Mouse (Mus musculus) adrenal gland (tissue): ENCODE data around the gene Rpl9-ps6.
"Not testable (repeated sequence)": the region's sequence is repeated elsewhere in the genome, so short reads cannot be mapped to it uniquely, and the experiment has no call there.

Experiments used
- intact Hi-C: fragments of 180-260 bp; cut with DNase I; formaldehyde crosslinking; loops from one replicate; pipeline ENCODE4 v1.15.1; 2025

The Rpl9-ps6 gene

GRCm38 (mm10) chr19:32484941-32485660 lies 18.7 kb upstream of the Rpl9-ps6 start:
- intact Hi-C loops, result no loop called here

DNA sequence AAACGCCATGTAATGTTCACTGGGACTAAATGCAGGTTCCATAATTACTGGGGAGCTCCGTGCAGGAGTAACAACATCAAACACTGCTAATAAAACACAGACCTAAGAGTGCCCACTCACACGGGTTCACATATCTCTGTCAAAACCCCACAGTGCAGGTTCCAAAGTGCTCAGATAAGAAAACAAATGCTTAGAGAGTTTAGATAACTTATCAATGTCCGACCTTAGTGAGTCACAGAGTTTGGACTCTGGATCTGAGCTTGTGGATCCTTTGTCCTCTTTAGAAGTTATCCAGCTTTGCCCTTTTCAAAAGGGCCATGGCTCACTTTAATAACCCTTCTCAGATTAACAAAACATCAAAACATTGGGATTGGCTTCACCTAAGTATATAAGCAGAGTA lies 15.1 kb upstream of the Rpl9-ps6 start:
- intact Hi-C loops, result no loop called here

DNA sequence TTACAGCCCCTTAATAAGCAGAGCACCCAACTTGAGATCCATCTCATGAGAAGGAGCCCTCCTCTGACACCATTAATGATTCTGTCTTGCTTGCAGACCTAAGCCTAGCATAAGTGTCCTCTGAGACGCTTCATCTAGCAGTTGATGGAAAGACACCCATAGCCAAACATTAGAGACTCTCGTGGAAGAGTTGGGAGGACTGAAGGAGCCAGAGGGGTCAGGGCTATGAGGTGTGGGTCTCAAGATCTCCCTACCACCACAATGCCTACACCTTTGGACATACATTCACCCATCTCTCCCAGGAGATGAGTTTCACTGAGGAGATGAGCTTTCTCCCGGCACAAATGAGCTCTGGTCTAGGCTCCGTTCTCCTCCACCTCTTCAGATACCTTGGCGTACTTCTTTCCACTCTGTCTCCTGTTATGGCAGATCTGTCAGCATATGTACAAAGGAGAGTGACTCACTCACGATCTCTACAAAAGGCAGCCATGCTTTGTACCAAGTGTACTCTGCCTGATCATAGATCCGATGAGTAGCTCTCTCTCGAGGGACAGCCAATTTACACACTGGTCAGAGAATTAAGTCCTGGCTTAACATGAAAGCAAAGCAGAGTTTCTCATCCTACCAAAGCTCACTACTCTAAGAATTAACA lies 14.5 kb upstream of the Rpl9-ps6 start:
- intact Hi-C loops, result no loop called here

- intact Hi-C loops, result no loop called here
These were observed 13.9 kb upstream of the Rpl9-ps6 start for GRCm38 (mm10) chr19:32480255-32480654.

DNA sequence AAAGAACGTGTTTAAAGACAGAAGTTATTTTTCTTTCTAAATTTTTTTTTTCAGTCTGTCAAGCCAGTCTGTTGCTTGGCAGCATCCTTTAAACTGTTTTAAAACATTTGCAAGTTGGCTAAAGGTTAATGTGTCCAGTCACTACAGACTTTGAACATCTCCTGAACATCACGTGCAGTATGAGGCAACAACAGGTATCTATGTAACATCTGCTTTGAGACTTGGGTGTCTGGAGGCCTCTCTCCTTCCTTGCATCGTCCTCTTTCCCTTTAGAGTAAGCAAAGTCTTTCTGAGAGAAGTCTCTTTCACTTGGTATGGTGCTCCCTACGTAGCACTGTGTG lies 10.3 kb upstream of the Rpl9-ps6 start:
- intact Hi-C loops, result no loop called here

DNA sequence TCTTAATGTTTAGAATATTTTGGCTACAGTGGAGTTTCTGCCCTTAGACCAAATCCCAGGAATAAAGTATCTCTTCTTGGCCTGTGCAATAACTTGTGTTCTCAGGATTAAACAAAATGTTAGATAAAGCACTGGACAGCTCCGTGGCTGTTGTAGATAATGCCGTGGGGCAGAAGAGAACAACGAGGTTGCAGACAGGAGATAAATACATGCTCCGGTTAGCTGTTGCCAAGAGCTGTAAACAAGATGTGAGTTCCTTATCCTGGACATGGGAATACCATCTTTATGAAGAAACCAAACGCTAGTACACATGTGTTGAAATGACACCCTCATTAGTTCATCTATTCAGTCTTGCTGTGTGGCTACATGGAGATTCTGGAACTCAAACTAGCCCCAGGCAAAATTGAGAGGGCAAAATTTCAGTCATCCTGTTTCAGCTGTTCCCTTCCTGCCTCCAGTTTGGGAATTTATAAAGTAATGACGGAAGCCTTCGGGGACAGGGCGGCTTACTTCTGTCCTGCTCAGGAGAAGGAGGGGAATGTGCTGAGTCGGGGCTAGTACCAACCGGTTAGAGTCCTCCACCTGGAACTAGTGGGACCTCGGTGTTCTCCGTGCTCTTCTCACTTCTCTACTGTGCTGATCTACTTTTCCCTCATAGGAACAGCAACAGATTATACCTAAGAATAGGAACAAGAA lies 9.8 kb upstream of the Rpl9-ps6 start:
- intact Hi-C loops, result no loop called here

DNA sequence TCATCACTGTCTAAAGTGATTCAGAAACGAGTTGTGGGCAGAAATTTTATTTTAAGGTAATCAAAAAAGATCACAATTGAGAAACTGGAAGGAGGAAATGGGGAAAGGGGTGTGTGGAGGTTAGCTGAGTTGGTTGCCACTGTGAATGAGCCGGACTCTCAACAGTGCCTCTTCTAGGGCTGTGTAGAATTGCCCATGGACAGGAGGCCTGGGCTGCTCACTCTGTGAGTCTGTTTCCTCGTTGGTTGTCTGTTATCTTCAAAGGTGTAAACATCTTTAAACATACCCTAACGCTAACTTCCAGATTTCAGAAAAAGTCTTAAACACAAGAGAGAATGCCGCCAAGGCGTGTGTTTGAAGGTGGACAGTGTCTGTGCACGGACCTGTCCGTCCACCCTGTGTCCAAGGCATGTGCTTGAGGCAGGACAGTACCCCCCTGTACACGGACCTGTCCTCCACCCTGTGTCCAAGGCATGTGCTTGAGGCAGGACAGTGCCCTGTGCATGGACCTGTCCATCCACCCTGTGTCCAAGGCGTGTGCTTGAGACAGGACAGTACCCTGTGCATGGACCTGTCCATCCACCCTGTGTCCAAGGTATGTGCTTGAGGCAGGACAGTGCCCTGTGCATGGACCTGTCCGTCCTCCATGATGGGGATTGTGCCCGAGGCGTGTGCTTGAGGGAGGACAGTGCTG lies 4.3 kb upstream of the Rpl9-ps6 start:
- intact Hi-C loops, result no loop called here

- intact Hi-C loops, result no loop called here
These were observed 3.7 kb upstream of the Rpl9-ps6 start for GRCm38 (mm10) chr19:32470059-32470497.

GRCm38 (mm10) chr19:32467325-32467724 lies 947 bp upstream of the Rpl9-ps6 start:
- intact Hi-C loops, result no loop called here

- intact Hi-C loops, result no loop called here
These were observed 1.1 kb downstream of the Rpl9-ps6 start for GRCm38 (mm10) chr19:32465228-32465627.

GRCm38 (mm10) chr19:32463037-32463436 lies 3.3 kb downstream of the Rpl9-ps6 start:
- intact Hi-C loops, result no loop called here

GRCm38 (mm10) chr19:32457631-32458030 lies 8.7 kb downstream of the Rpl9-ps6 start:
- intact Hi-C loops, result not testable (repeated sequence)

DNA sequence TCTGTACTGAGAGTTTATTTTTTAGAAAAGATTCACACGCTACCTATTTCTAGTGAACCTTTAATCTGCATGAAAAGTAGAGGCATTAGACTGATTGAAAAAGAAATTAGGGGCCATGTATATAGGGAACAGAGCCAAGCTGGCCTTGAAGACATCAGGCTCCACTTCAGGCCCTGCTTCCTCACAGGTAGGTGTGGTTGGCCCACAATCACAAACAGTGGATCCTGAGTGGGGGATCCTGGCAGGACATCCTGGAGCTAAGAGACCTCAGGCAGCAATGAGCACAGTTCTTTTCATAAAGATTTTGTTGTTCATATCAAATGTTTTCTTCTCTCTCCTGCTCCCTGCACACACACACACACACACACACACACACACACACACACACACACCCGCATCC lies 9.6 kb downstream of the Rpl9-ps6 start:
- intact Hi-C loops, result no loop called here

GRCm38 (mm10) chr19:32452231-32452630 lies 14.1 kb downstream of the Rpl9-ps6 start:
- intact Hi-C loops, result no loop called here

DNA sequence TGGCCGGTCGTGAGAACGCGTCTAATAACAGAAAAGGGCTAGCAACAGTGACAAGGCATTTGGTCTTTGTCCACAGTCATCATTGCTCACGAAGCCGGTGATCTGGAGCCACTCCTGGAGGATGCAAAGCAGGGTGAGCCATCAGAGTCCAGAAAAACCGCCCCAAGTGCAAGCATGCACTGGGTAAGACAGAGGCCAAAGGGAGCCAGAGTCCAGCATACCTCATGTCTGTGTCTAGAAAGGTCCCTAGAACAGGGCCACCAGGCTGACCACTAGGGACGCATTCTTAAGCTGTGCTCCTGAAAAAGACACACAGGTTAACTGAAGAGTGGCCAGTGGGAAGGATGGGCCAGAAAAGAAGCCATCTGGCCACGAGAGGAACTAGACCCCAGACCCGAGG lies 17.4 kb downstream of the Rpl9-ps6 start:
- intact Hi-C loops, result no loop called here

DNA sequence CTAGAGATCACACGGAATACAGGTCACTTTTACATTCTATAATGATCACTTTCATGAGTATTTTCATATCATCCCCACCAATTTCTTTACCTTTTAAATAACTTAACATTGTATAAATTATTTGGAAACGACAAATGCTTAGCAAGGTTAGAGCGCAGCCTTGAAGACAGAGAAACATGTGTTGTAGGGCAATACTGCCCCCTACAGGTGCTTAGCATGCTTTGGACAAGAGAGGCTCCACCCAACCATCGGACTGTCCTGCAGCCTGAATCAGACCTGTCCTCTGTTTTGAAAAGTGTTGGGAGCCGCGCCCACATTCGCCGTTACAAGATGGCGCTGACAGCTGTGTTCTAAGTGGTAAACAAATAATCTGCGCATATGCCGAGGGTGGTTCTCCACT lies 24.8 kb downstream of the Rpl9-ps6 start:
- intact Hi-C loops, result no loop called here

DNA sequence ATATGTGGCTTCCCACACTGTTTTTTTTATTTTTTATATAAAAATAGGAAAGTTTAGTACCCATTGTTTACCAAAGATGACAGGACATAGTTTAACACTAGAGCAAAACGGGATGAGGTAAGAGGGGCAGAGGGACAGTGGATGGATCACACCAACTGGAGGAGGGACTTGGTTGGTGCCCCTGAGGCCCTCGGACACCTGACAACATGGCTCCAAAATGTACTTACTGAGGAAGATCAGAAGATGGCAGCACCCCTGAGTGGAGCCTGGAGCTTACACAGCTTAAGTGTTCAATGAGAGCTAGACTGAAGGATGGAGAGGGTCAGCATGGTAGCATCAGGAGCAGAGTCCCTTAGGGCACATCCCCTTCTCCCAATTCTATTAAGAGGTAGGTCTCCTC lies 27.0 kb downstream of the Rpl9-ps6 start:
- intact Hi-C loops, result loop anchor here (5.0 to 10.0 kb wide), 2 partner anchors 317 to 465 kb away; no protein-coding TSS in a partner anchor

- intact Hi-C loops, result no loop called here
These were observed 40.5 kb downstream of the Rpl9-ps6 start for GRCm38 (mm10) chr19:32425856-32426255.

- intact Hi-C loops, result no loop called here
These were observed 41.7 kb downstream of the Rpl9-ps6 start for GRCm38 (mm10) chr19:32424706-32425105.

DNA sequence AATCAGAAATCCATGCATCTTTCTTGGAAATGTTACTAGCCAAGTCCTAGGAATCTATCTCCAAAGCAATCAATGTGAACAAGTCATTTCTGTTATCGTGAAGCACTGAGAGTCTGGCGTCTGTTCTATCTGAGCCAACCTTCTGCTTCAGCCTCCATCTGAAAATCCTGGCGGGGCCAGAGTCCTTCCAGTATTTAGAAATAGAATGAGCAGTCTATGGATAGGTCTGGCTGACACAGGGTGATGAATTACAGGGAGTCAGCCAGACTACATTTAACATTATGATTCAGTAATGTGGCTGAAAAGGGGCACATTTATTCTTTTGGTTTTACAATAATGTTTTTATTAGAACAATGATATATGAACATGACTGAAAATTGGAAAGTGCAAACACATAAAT lies 47.3 kb downstream of the Rpl9-ps6 start:
- intact Hi-C loops, result no loop called here

DNA sequence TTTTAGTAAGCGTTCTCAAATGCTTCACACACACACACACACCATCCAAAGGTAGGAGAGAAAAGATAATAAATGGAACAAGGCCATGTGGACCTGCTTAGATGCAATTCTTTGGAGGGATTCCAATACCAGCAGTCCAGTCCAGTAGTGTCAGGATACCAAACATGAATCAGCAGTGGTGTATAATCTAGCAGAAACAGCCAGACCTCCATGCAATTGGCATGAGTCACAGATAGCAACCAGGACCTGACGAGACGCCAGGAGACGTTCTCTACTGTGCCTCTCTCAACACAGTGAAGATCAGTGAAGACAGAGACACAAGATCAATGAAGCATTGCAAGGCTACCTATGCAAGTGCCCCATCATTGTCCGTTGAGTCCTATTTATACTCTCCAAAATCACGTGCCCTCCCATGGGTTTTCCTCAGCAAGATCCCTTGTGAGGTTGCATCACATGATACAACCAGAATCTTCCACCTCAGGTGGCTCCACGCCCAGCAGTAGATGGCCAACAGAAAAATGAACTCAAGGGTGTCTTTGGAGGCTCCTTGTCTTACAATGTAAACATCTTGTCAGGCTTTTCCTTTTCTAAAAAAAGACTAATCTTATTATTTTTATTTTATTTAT lies 49.6 kb downstream of the Rpl9-ps6 start:
- intact Hi-C loops, result no loop called here
